27 mouse cellular contexts compared by ENCODE assay signal in genomic region chr19:29717854-29718253, GRCm38 (mm10). TPM values are rescaled to one million over a fixed set of nuclear protein-coding genes. Genes with fewer than 3 reads are reported as not detected.
"Had no signal": no experiment of that assay in that cellular context is flagged by ENCODE, and none has a peak within 500 bp of the region (broad histone marks: within the 10 kb centered on the region; RNA-seq: fewer than 3 reads in every experiment).

No protein-coding gene starts in this region.

- H3K27ac ChIP-seq: left cerebral cortex, adult 2 months; liver, embryonic 13.5 days; midbrain, embryonic 12.5 days; stomach, postnatal 0 days had no signal

- H3K9ac ChIP-seq: liver, embryonic 13.5 days; midbrain, embryonic 12.5 days had no signal

- ATAC-seq: midbrain, embryonic 16.5 days had no signal

- H3K4me3 ChIP-seq: left cerebral cortex, adult 2 months; liver, embryonic 13.5 days; midbrain, embryonic 12.5 days; myocyte had no signal

- H3K27me3 ChIP-seq: liver, embryonic 13.5 days; midbrain, embryonic 12.5 days had no signal

- DNase-seq: kidney, adult 18-20 months; kidney, adult 9 months; kidney, postnatal 14 days; kidney, postnatal 4 days; layer of hippocampus, postnatal 36 days; liver, embryonic 13.5 days; lung, adult 2 months; lung, postnatal 14 days; lung, postnatal 4 days; right cerebral cortex, adult 18-20 months; right cerebral cortex, postnatal 14 days; right cerebral cortex, postnatal 4 days; thymus, adult 2 months; thymus, postnatal 14 days had no signal

- H3K4me2 ChIP-seq: liver, embryonic 13.5 days; midbrain, embryonic 12.5 days had no signal

- H3K9me3 ChIP-seq: liver, embryonic 13.5 days; midbrain, embryonic 12.5 days had no signal

- H3K4me1 ChIP-seq: liver, embryonic 13.5 days; midbrain, embryonic 12.5 days had no signal

RNA-seq across cellular contexts. Expression of gene Mlana, which starts 20.2 kb away (rescaled TPM):
- polyA plus RNA-seq: kidney, embryonic 16.5 days; limb, embryonic 11.5 days; liver, adult 2 months; liver, embryonic 13.5 days; liver, embryonic 16.5 days; lung, embryonic 16.5 days; midbrain, embryonic 12.5 days; midbrain, embryonic 16.5 days; myocyte; neural tube, embryonic 11.5 days; neural tube, embryonic 14.5 days; stomach, embryonic 14.5 days; stomach, postnatal 0 days had no signal
